Mouse (Mus musculus) stomach, embryonic 16.5 days (tissue): Measurements from ENCODE around the gene Sh3pxd2a. TPM values are rescaled to one million over a fixed set of nuclear protein-coding genes. Genes with fewer than 3 reads are reported as not detected.
A peak's percentile ranks its signal among the peaks of the same experiment; 100 is the strongest.

ENCODE experiments used
- ATAC-seq: fragments of 200-750 bp; cut with Nextera tagmentation; 2 replicates; pipeline ENCODE4 v1.8.0; 2017; ENCODE audit warnings: moderate number of reproducible peaks, moderate TSS enrichment; ENCODE audit not compliant: insufficient read depth, low FRiP score
- H3K27ac ChIP-seq: fragments of 300-500 bp; sonication (generic); 2 replicates; pipeline ENCODE4 v1.5.1; 2014; ENCODE audit warnings: low read length
- H3K27me3 ChIP-seq: fragments of 300-500 bp; sonication (generic); 2 replicates; pipeline ENCODE4 v1.6.1; 2014; ENCODE audit warnings: low read length, control low read depth, mixed read lengths; ENCODE audit not compliant: control insufficient read depth, insufficient read depth
- H3K36me3 ChIP-seq: fragments of 300-500 bp; sonication (generic); 2 replicates; pipeline ENCODE4 v1.6.1; 2014; ENCODE audit warnings: low read length; ENCODE audit not compliant: control insufficient read depth, insufficient read depth
- H3K4me1 ChIP-seq: fragments of 300-500 bp; sonication (generic); 2 replicates; pipeline ENCODE4 v1.6.1; 2014; ENCODE audit warnings: low read length, control low read depth, mixed read lengths; ENCODE audit not compliant: control insufficient read depth, insufficient read depth
- H3K4me2 ChIP-seq: fragments of 300-500 bp; sonication (generic); 2 replicates; pipeline ENCODE4 v1.6.1; 2014; ENCODE audit warnings: low read depth, low read length, mixed read lengths
- H3K4me3 ChIP-seq: fragments of 300-500 bp; sonication (generic); replicated peaks from 2 replicates; pipeline ENCODE4 v1.5.1; 2014; ENCODE audit warnings: mild to moderate bottlenecking, low read length
- H3K9ac ChIP-seq: fragments of 300-500 bp; sonication (generic); 2 replicates; pipeline ENCODE4 v1.6.1; 2014; ENCODE audit warnings: low read length
- H3K9me3 ChIP-seq: fragments of 300-500 bp; sonication (generic); replicated peaks from 2 replicates; pipeline ENCODE4 v1.6.1; 2016; ENCODE audit warnings: low read length, control low read depth; ENCODE audit not compliant: control insufficient read depth
- WGBS: fragments of 180-500 bp; shearing (Covaris S2); extraction: QIAGEN DNeasy Blood & Tissue Kit; methylation state at CpG from one replicate; pipeline ENCODE4 v1.1.7; 2014; 5-methylcytosine and 5-hydroxymethylcytosine counted together
- polyA plus RNA-seq: library from polyadenylated mRNA; unstranded; fragments of >200 nt; fragmentation: Nextera tagmentation; extraction: Ambion mirVana; gene quantifications from 2 replicates; pipeline ENCODE4 v1.2.1, GENCODE M21; 2015

The Sh3pxd2a gene
- polyA plus RNA-seq, 1 experiment from 2014 or later, result 6.6 TPM

DNA sequence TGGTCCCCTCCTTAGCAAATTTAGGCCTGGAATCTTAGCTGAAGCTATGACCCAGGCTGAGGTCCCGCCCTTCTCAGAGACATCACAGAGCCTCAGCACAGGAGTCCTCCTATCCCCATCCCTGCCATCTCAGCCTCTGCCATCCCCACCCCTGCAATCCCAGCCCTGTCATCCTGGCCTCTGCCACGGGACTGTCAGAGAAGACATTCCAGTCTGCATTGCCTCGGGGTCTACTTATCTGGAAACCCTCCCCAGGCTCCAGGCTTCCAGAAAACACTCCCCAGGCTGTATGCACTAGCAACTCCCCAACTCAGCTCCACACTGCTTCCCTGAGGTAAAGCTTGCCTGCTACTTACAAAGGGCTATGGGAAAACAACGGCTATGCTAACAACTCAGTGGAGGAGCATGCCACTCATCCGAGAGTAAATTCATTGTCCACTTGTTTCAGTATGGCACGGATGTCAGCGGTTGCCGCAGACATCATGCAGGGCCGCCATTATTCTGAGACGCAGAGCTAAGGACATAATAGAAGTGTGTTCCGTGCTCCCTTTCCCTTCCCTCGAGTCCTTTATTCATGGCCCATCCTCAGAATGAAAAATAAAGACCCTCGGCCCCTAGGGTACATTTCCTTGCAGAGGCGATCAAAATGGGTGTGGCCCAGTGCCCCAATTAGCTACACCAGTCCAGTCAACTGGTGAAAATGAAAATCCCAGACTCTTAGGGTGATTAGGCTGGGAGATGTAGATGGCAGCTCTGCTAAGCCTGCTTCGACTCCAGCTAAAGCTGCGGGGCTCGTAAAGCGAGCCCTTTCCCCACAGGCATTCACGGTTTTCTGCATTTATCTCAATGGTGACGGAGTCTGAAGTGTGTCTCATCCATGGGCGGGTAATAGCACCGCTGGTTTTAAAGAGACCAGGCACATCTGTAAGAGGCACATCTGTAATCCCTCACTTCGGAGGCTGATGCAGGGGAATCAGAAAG lies 29.1 kb upstream of the Sh3pxd2a start:
- H3K4me3 ChIP-seq, result no peak overlapping the region
- H3K9ac ChIP-seq, result no peak overlapping the region
- no peak for ATAC-seq
- no peaks in the 10 kb centered on the region for H3K27me3 ChIP-seq
- H3K36me3 ChIP-seq, result no peaks in the 10 kb centered on the region
- H3K4me1 ChIP-seq, result 0 out of 2 replicates have a peak, but pooled peaks cover 11% of the 10 kb centered on the region
- WGBS, result 71% methylated on average over 23 of the region's 23 CpGs
- H3K4me2 ChIP-seq, result no peak overlapping the region
- H3K27ac ChIP-seq, result no peak overlapping the region; the same call in 1 of the 2 replicates
- 0 out of 2 replicates have a peak, but pooled peaks cover 3% of the 10 kb centered on the region for H3K9me3 ChIP-seq

DNA sequence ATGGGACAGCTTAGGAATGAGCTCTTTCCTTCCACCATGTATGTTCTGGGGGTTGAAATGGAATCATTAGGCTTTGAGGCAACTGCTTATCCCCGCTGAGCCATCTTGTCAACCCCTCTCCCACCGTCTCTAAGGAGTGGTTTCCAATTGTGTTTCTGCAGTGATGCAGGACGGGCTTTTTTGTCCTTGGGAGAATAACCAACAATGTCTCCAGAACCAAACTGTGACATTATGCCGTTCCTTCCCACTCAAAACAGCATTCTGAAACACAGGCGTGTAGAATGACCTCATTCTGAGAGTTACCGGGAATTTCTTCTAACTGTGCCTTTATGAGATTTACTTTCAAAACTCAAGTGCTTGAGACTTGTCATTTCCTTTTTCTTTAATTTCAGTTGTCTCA lies 28.2 kb upstream of the Sh3pxd2a start:
- Histone ChIP-seq H3K36me3 (no peaks in the 10 kb centered on the region), H3K27me3 (no peaks in the 10 kb centered on the region), H3K9ac (no peak overlapping the region), H3K4me1 (0 out of 2 replicates have a peak, but pooled peaks cover 11% of the 10 kb centered on the region), H3K9me3 (0 out of 2 replicates have a peak, but pooled peaks cover 3% of the 10 kb centered on the region), H3K27ac (peak overlapping the region; percentile 56), H3K4me2 (no peak overlapping the region), H3K4me3 (no peak overlapping the region)
- 86% methylated on average over 6 of the region's 6 CpGs for WGBS
- no peak for ATAC-seq

GRCm38 (mm10) chr19:47491853-47492252 lies 27.7 kb upstream of the Sh3pxd2a start:
- ATAC-seq, result peak; percentile 77
- H3K27me3 ChIP-seq, result no peaks in the 10 kb centered on the region
- H3K36me3 ChIP-seq, result no peaks in the 10 kb centered on the region
- no peak overlapping the region for H3K9ac ChIP-seq
- 0 out of 2 replicates have a peak, but pooled peaks cover 3% of the 10 kb centered on the region for H3K9me3 ChIP-seq
- peak overlapping the region; percentile 56 for H3K27ac ChIP-seq
- 35% methylated on average over 2 of the region's 2 CpGs for WGBS
- no peak overlapping the region for H3K4me3 ChIP-seq
- H3K4me2 ChIP-seq, result no peak overlapping the region
- 0 out of 2 replicates have a peak, but pooled peaks cover 11% of the 10 kb centered on the region for H3K4me1 ChIP-seq

DNA sequence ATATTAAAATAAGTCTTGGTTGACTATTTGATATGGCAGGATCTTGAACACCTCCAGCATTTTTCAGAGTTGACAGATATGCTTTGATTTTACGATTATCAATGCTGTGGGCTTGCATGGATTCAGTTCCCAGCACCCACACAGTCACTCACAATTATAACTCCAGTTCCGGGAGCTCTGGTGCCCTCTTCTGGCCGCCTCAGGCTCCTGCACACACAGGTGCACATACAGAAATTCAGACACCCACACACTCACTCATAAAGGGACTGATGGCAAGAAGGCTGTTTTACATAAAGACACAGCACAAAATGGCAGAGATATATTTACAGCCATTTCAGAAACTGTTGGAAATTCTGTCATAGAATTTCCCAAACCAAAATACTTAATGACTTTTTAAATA lies 25.0 kb upstream of the Sh3pxd2a start:
- 87% methylated on average over 3 of the region's 3 CpGs for WGBS
- Histone ChIP-seq H3K9me3 (0 out of 2 replicates have a peak, but pooled peaks cover 3% of the 10 kb centered on the region), H3K27me3 (no peaks in the 10 kb centered on the region), H3K27ac (no peak overlapping the region), H3K4me3 (no peak overlapping the region), H3K4me2 (no peak overlapping the region), H3K4me1 (peaks cover 14% of the 10 kb centered on the region; the same call in 1 of the 2 replicates), H3K9ac (no peak overlapping the region), H3K36me3 (no peaks in the 10 kb centered on the region)
- no peak for ATAC-seq

DNA sequence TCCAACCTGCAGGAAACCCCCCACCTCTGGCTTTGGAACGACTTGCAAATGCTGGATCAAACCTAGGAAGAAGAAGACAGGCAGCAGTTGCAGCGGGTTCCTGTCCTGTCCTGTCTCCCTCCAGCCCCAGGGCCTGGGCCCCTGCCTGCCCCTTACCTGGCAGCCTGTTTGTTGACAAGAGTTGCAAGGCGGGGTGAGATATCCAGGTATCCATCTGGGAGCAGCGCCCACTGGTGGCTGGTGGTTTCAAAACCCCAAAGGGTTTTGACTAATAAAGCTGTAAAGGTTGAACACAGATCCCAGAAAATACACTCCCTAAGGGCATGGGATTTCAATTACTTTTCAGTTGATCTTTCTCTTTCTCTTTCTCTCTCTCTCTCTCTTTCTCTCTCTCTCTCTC lies 24.0 kb upstream of the Sh3pxd2a start:
- WGBS, result 29% methylated on average over 4 of the region's 4 CpGs
- no peak overlapping the region for H3K9ac ChIP-seq
- no peaks in the 10 kb centered on the region for H3K27me3 ChIP-seq
- no peak overlapping the region for H3K4me3 ChIP-seq
- H3K36me3 ChIP-seq, result no peaks in the 10 kb centered on the region
- peaks cover 9% of the 10 kb centered on the region; the same call in 1 of the 2 replicates for H3K4me1 ChIP-seq
- no peak overlapping the region for H3K27ac ChIP-seq
- 0 out of 2 replicates have a peak, but pooled peaks cover 3% of the 10 kb centered on the region for H3K9me3 ChIP-seq
- H3K4me2 ChIP-seq, result no peak overlapping the region
- no peak for ATAC-seq

DNA sequence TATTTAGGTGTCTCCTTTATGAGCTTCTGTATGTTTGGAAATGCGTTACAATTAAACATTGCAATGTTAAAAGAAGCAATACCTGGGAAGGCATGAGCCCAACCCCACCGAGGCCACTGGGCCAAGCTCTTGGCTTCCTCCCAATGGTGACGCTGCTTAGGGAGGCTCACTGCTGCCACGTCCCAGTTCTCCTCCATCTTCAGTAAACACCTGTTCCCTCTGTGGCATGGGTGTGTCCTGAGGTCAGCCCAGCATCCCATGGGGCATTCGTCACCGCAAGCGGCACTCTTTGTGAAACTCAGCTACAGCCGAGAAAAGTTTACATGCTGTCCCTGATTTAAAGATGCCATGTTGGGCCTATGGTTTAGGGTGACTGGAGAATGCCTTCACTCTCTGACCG lies 23.4 kb upstream of the Sh3pxd2a start:
- no peaks in the 10 kb centered on the region for H3K27me3 ChIP-seq
- WGBS, result 67% methylated on average over 9 of the region's 9 CpGs
- 0 out of 2 replicates have a peak, but pooled peaks cover 3% of the 10 kb centered on the region for H3K9me3 ChIP-seq
- H3K27ac ChIP-seq, result no peak overlapping the region
- H3K4me1 ChIP-seq, result peaks cover 8% of the 10 kb centered on the region; the same call in 1 of the 2 replicates
- H3K4me2 ChIP-seq, result no peak overlapping the region
- ATAC-seq, result no peak
- H3K9ac ChIP-seq, result no peak overlapping the region
- H3K4me3 ChIP-seq, result no peak overlapping the region
- H3K36me3 ChIP-seq, result no peaks in the 10 kb centered on the region

- peak overlapping the region; percentile 28; the same call in 1 of the 2 replicates for H3K4me2 ChIP-seq
- ATAC-seq, result peak; percentile 84
- no peaks in the 10 kb centered on the region for H3K36me3 ChIP-seq
- no peak overlapping the region for H3K4me3 ChIP-seq
- peaks cover 3% of the 10 kb centered on the region; the same call in 1 of the 2 replicates for H3K4me1 ChIP-seq
- peak overlapping the region; percentile 77 for H3K27ac ChIP-seq
- H3K9me3 ChIP-seq, result peaks cover 7% of the 10 kb centered on the region; the same call in 1 of the 2 replicates
- WGBS, result 24% methylated on average over 9 of the region's 9 CpGs
- no peaks in the 10 kb centered on the region for H3K27me3 ChIP-seq
- peak overlapping the region; percentile 54 for H3K9ac ChIP-seq
Observed at GRCm38 (mm10) chr19:47485997-47486566, 21.9 kb upstream of the Sh3pxd2a start.

DNA sequence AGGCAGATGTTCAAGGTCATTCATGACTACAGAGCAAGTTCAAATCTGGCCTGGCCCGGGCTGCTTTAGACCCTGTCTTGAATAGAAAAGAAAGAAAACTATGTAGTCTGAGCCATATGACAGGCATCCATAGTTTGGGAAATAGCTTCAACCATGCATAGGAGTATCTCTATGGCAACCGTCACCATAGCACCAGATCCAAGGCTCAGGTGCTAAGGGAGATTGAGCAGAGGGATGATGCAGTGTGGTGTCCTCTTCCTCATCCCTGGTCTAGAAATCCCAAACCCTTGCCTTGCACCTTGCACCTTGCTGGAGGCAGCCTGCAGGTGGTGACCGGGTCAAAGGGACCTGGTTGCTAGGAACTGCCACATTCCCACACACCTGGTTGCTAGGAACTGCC lies 19.9 kb upstream of the Sh3pxd2a start:
- Histone ChIP-seq H3K27me3 (no peaks in the 10 kb centered on the region), H3K9ac (no peak overlapping the region), H3K4me3 (no peak overlapping the region), H3K9me3 (peaks cover 5% of the 10 kb centered on the region; the same call in 1 of the 2 replicates), H3K4me1 (peaks cover 3% of the 10 kb centered on the region; the same call in 1 of the 2 replicates), H3K36me3 (no peaks in the 10 kb centered on the region), H3K27ac (no peak overlapping the region), H3K4me2 (no peak overlapping the region)
- ATAC-seq, result no peak
- 82% methylated on average over 3 of the region's 3 CpGs for WGBS
